Comparison of ENCODE assay signal across 8 mouse cellular contexts in the genomic region with DNA sequence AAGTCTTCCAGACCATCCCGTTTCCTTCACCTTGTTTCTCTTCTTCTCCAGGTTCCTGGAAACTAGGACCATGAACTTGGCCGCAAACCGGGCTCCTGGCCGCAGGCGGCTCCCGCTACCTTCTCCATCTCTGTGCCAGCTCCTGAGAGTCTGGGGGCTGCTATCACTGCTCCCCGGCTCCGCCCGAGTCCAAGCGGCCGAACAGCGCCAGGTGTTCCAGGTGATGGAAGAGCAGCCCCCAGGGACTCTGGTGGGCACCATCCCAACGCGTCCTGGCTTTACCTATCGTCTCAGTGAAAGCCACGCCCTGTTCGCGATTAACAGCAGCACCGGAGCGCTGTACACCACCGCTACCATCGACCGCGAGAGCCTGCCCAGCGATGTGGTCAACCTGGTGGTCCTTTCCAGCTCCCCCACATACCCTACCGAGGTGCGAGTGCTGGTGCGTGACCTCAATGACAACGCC. TPM values are rescaled to one million over a fixed set of nuclear protein-coding genes. Genes with fewer than 3 reads are reported as not detected.
DNase-seq lines count a peak whose midpoint lies in the region; ATAC-seq and TF ChIP-seq lines count a peak whose summit lies in the region.

A gene (plus strand): TSS at position 51 of the 466 bp plus-strand sequence.

- H3K4me3 ChIP-seq in kidney, postnatal 0 days (replicated peaks; ENCODE audit: low read depth, low read length): peak within 1 kb of the TSS; percentile 64
- H3K4me3 ChIP-seq in embryonic facial prominence, embryonic 14.5 days (ENCODE audit: low read depth, low read length): peak within 1 kb of the TSS; percentile 85

- H3K36me3 ChIP-seq in kidney, postnatal 0 days (ENCODE audit: insufficient read depth, low read length): 0 out of 2 replicates have a peak, but pooled peaks cover 11% of the 10 kb centered on the region
- H3K36me3 ChIP-seq in embryonic facial prominence, embryonic 14.5 days (ENCODE audit: control insufficient read depth, insufficient read depth, low read length): peaks cover 37% of the 10 kb centered on the region

- TF ChIP-seq CTCF in kidney, postnatal 0 days (IDR thresholded peaks at IDR 0.05; ENCODE audit: low read depth): no peak

- H3K4me2 ChIP-seq in kidney, postnatal 0 days (ENCODE audit: low read length): peak within 1 kb of the TSS; percentile 95
- H3K4me2 ChIP-seq in embryonic facial prominence, embryonic 14.5 days (ENCODE audit: low read depth, low read length): peak within 1 kb of the TSS; percentile 88

- peak; percentile 4; the same call in 1 of the 2 replicates for ATAC-seq in kidney, postnatal 0 days (replicated peaks; ENCODE audit: low FRiP score, low read depth)
- ATAC-seq in embryonic facial prominence, embryonic 14.5 days (ENCODE audit: low read depth): no peak

- no peaks in the 10 kb centered on the region for H3K27me3 ChIP-seq in kidney, postnatal 0 days (ENCODE audit: insufficient read depth, low read length)
- no peaks in the 10 kb centered on the region for H3K27me3 ChIP-seq in embryonic facial prominence, embryonic 14.5 days (replicated peaks; ENCODE audit: control insufficient read depth, insufficient read depth, low read length)

- H3K9ac ChIP-seq in kidney, postnatal 0 days (ENCODE audit: low read depth, low read length): peak within 1 kb of the TSS; percentile 56
- peak within 1 kb of the TSS; percentile 92 for H3K9ac ChIP-seq in embryonic facial prominence, embryonic 14.5 days (ENCODE audit: low read depth, low read length)

- DNase-seq in kidney, postnatal 0 days (ENCODE audit: low spot score): no peak
- no peak for DNase-seq in kidney, postnatal 14 days
- DNase-seq in R1 (ENCODE audit: low read depth, low spot score): peak; percentile 21
- no peak for DNase-seq in embryonic facial prominence, embryonic 14.5 days (ENCODE audit: low spot score)
- peak; percentile 2 for DNase-seq in induced T-regulatory cell, adult 2 months (ENCODE audit: low read depth)
- DNase-seq in lung, postnatal 14 days: peak; percentile 7
- DNase-seq in T-cell, adult 2 months (ENCODE audit: low spot score): no peak
- DNase-seq in B cell, adult 2 months: no peak

- H3K4me1 ChIP-seq in kidney, postnatal 0 days (replicated peaks; ENCODE audit: insufficient read depth, low read length): peaks cover 15% of the 10 kb centered on the region; the same call in 1 of the 2 replicates
- peaks cover 20% of the 10 kb centered on the region for H3K4me1 ChIP-seq in embryonic facial prominence, embryonic 14.5 days (ENCODE audit: control insufficient read depth, insufficient read depth, low read length)

- H3K27ac ChIP-seq in kidney, postnatal 0 days: peak within 1 kb of the TSS; percentile 91
- peak within 1 kb of the TSS; percentile 98 for H3K27ac ChIP-seq in embryonic facial prominence, embryonic 14.5 days (replicated peaks; ENCODE audit: low read depth, low read length)

- WGBS in kidney, postnatal 0 days: under 1% methylated on average over 29 of the region's 29 CpGs
- WGBS in embryonic facial prominence, embryonic 14.5 days: under 1% methylated on average over 27 of the region's 29 CpGs

- H3K9me3 ChIP-seq in kidney, postnatal 0 days (replicated peaks; ENCODE audit: low read length): no peaks in the 10 kb centered on the region
- H3K9me3 ChIP-seq in embryonic facial prominence, embryonic 14.5 days (ENCODE audit: control insufficient read depth, low read length): 0 out of 2 replicates have a peak, but pooled peaks cover 4% of the 10 kb centered on the region

RNA-seq across cellular contexts. Expression of the gene that starts here (rescaled TPM):
- polyA plus RNA-seq in kidney, postnatal 0 days (2015; fragmentation: Nextera tagmentation; extraction: Ambion mirVana): 3.9 and 4.1 TPM in 2 replicates
- polyA plus RNA-seq in embryonic facial prominence, embryonic 14.5 days (2014; fragmentation: Nextera tagmentation; extraction: Ambion mirVana): 16.6 and 17.7 TPM in 2 replicates

Comparison
In these comparisons a context has a peak if more than half of its experiments do, and no peak if none do; other contexts are left out.
1. DNase-seq: peak in R1 (single experiment), induced T-regulatory cell, adult 2 months (single experiment) and lung, postnatal 14 days (single experiment); none in kidney, postnatal 0 days (single experiment), kidney, postnatal 14 days (single experiment), embryonic facial prominence, embryonic 14.5 days (single experiment), T-cell, adult 2 months (single experiment) and B cell, adult 2 months (0 of 2).